Mouse (Mus musculus) E14TG2a.4 (cell line): ENCODE results near the gene Paqr3.

Experiments
- H3K27me3 ChIP-seq: 2 replicates; pipeline ENCODE4 v1.6.1; 2014; ENCODE audit warnings: low read length, control low read depth; ENCODE audit not compliant: insufficient read depth
- H3K36me3 ChIP-seq: 2 replicates; pipeline ENCODE4 v1.6.1; 2014; ENCODE audit warnings: low read length, control low read depth; ENCODE audit not compliant: insufficient read depth
- H3K4me1 ChIP-seq: replicated peaks from 2 replicates; pipeline ENCODE4 v1.6.1; 2014; ENCODE audit warnings: low read depth, low read length, control low read depth
- H3K4me3 ChIP-seq: replicated peaks from 2 replicates; pipeline ENCODE4 v1.5.1; 2014; ENCODE audit warnings: mild to moderate bottlenecking, low read length
- H3K9me3 ChIP-seq: 2 replicates; pipeline ENCODE4 v1.6.1; 2014; ENCODE audit warnings: low read length, control low read depth
- CTCF ChIP-seq: conservative IDR thresholded peaks from 2 replicates; pipeline ENCODE4 v1.5.1; 2014; ENCODE audit warnings: low read length
- NANOG ChIP-seq: IDR thresholded peaks from 2 replicates; pipeline ENCODE4 v1.6.1; 2014; ENCODE audit warnings: borderline replicate concordance, low read length, mixed read lengths
- POU5F1 ChIP-seq: IDR thresholded peaks from 2 replicates; pipeline ENCODE4 v1.6.1; 2014; ENCODE audit warnings: low read length, borderline replicate concordance

The Paqr3 gene

DNA sequence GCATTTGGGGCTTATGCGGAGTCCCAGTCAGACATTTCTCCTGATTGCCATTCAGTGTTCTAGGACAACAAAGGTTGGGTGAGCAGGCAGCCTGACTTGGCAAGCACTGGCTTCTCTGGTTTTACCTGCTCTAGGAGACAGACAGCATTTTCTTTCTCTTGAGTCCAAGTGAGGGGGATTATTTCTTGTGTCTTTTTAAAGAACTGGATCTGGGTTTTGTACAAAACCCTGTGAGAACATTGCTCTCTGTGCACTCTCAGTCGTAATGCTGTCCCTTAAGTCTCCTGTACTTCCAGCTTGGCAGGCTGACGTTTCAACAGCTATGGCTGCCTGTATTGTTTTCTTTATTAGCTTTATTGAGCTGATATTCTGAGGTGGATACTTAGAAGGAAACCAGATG is 55.0 kb downstream of the Paqr3 start:
- TF ChIP-seq POU5F1, result no peak
- no peak for TF ChIP-seq CTCF
- no peak for TF ChIP-seq NANOG
- H3K4me1 ChIP-seq, result no peaks in the 10 kb centered on the region
- no peaks in the 10 kb centered on the region for H3K27me3 ChIP-seq
- no peak overlapping the region for H3K4me3 ChIP-seq
- no peaks in the 10 kb centered on the region for H3K9me3 ChIP-seq
- H3K36me3 ChIP-seq, result no peaks in the 10 kb centered on the region

DNA sequence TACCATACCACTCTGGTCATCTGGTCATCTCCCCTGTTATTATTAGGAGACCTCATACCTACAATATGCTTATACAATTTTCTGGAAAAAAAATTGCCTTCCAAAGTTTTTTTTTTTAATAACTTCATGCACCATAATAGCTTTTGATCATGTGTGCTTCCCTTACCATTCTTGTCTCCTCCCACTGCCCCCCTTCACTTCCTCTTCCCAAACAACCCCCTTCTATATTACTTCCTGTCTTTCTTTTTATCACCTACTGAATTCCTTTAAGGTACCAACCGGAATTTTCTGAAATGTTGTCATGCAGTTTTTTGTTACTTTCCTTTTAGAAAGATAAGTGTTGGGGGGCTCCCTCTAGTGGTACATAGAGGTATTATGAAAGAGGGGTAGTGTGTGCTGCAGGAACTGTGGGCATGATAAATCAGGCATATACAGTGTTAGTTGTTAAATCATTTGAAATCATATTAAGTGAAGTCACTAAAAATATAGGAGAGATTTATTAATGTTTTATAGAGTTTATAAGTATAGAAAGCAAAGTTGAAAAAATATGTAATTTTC is 55.8 kb downstream of the Paqr3 start:
- TF ChIP-seq NANOG (no peak), CTCF (peak; percentile 80), POU5F1 (no peak)
- Histone ChIP-seq H3K9me3 (no peaks in the 10 kb centered on the region), H3K36me3 (no peaks in the 10 kb centered on the region), H3K27me3 (no peaks in the 10 kb centered on the region), H3K4me1 (no peaks in the 10 kb centered on the region), H3K4me3 (no peak overlapping the region)

DNA sequence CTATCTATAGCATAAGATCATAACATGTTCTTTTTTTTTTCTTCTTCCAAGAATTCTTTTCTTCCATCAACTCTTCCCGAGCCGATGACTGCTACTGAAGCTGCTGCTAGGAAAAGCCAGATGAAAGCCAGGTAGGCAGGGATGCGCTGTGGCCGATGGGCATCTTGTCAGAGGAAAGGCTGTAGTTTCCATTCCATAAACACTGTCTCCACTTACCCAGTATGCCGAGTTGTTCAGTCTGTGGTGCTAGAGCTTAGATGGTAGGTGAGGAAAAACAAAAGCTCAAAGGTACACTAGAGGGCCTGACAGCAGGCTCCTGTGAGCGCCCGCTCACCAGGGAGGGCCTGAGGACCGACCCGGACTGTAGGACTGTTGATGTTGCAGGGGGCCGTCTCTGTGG is 56.6 kb downstream of the Paqr3 start:
- Histone ChIP-seq H3K4me1 (no peaks in the 10 kb centered on the region), H3K27me3 (no peaks in the 10 kb centered on the region), H3K9me3 (no peaks in the 10 kb centered on the region), H3K4me3 (no peak overlapping the region), H3K36me3 (no peaks in the 10 kb centered on the region)
- TF ChIP-seq NANOG (no peak), CTCF (no peak), POU5F1 (no peak)

DNA sequence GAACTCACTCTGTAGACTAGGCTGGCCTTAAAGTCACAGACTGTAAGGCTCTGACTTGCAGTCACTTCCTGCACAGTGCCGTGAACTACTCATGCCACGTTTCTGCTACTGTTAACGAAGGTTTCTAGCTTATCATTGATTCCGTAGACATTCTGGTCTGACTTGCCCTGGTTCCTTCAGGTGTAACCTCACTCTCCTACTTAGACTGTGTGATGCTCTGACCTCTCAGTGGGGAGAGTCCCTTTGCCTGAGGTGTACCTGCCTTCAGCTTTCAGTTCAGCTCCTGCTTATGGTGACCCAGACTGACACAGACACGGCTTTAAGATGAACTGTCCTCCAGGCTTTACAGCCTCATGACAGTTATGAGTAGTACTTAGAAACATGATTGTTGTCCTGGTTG is 57.2 kb downstream of the Paqr3 start:
- no peaks in the 10 kb centered on the region for H3K27me3 ChIP-seq
- no peaks in the 10 kb centered on the region for H3K4me1 ChIP-seq
- H3K9me3 ChIP-seq, result no peaks in the 10 kb centered on the region
- H3K36me3 ChIP-seq, result no peaks in the 10 kb centered on the region
- no peak overlapping the region for H3K4me3 ChIP-seq
- TF ChIP-seq CTCF (no peak), NANOG (no peak), POU5F1 (no peak)

- TF ChIP-seq POU5F1 (no peak), NANOG (no peak), CTCF (no peak)
- Histone ChIP-seq H3K9me3 (no peaks in the 10 kb centered on the region), H3K36me3 (0 out of 2 replicates have a peak, but pooled peaks cover 7% of the 10 kb centered on the region), H3K27me3 (no peaks in the 10 kb centered on the region), H3K4me3 (no peak overlapping the region), H3K4me1 (no peaks in the 10 kb centered on the region)
Measured at GRCm38 (mm10) chr5:97048905-97049304, 62.5 kb downstream of the Paqr3 start.

GRCm38 (mm10) chr5:97046680-97047079 is 64.7 kb downstream of the Paqr3 start:
- Histone ChIP-seq H3K36me3 (0 out of 2 replicates have a peak, but pooled peaks cover 7% of the 10 kb centered on the region), H3K9me3 (no peaks in the 10 kb centered on the region)
- TF ChIP-seq CTCF, result no peak
- no peak for TF ChIP-seq POU5F1
- no peak for TF ChIP-seq NANOG

GRCm38 (mm10) chr5:97045260-97045659 is 66.1 kb downstream of the Paqr3 start:
- Histone ChIP-seq H3K4me3 (no peak overlapping the region), H3K9me3 (no peaks in the 10 kb centered on the region), H3K36me3 (0 out of 2 replicates have a peak, but pooled peaks cover 7% of the 10 kb centered on the region), H3K4me1 (no peaks in the 10 kb centered on the region), H3K27me3 (no peaks in the 10 kb centered on the region)
- TF ChIP-seq NANOG (no peak), POU5F1 (no peak), CTCF (no peak)

More at GRCm38 (mm10) chr5:97046680-97047079, 64.7 kb downstream of the Paqr3 start:
- Histone ChIP-seq H3K4me1 (no peaks in the 10 kb centered on the region), H3K4me3 (no peak overlapping the region), H3K27me3 (no peaks in the 10 kb centered on the region)
